Comparison of ENCODE assay signal across 8 mouse cellular contexts in the genomic region with DNA sequence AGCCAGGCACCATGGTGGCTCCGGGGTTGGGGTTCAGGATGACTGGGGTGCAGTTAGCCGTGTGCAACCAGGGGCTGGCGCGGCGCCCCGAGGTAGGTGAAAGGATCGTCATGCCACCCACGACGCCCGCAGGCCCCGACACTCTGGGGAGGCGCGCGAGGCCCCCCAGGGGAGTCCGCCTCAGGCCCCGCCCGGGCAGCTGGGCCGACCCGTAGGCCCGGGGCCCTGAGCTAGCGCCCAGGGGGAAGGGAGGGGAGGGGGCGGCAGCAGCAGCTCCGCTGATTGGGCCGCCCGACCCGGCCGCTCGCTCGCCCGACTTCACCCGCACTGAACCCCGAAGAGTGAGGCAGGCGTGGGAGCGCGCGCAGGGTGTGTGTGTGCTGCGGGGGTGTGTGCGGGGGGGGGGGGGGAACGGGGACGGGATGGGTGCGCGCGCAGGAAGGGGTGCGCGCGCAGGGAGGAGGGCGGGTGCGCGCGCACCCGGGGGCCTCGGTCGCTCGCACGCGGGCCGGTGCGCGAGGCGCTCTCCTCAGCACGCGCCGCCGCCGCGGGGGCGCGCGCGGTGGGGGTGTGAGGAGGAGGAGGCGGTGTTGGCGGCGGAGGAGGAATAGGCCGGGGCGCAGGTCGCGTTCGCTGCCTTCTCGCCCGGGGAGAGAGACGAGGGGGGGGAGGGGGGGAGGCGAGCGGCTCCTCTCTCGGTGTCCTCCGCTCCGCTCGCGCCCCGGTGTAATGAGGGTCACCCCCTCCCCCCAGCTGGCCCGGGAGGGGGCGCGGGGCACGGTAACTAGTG. TPM values are rescaled to one million over a fixed set of nuclear protein-coding genes. Genes with fewer than 3 reads are reported as not detected.
DNase-seq lines count a peak whose midpoint lies in the region; ATAC-seq lines count a peak whose summit lies in the region.

No protein-coding gene starts in this region.

- H3K4me2 ChIP-seq in lung, embryonic 16.5 days (ENCODE audit: low read depth, low read length), result peak overlapping the region; percentile 79

- peaks cover 58% of the 10 kb centered on the region for H3K4me1 ChIP-seq in hindbrain, embryonic 10.5 days (replicated peaks)
- H3K4me1 ChIP-seq in lung, embryonic 16.5 days (replicated peaks; ENCODE audit: control insufficient read depth, insufficient read depth, low read length), result peaks cover 39% of the 10 kb centered on the region

- under 1% methylated on average over 75 of the region's 93 CpGs for WGBS in hindbrain, embryonic 10.5 days
- 0% methylated on average over 27 of the region's 93 CpGs for WGBS in lung, embryonic 16.5 days

- H3K27ac ChIP-seq in hindbrain, embryonic 10.5 days, result peak overlapping the region; percentile 100
- H3K27ac ChIP-seq in lung, embryonic 16.5 days (ENCODE audit: low read length), result peak overlapping the region; percentile 99

- H3K36me3 ChIP-seq in hindbrain, embryonic 10.5 days, result peaks cover 34% of the 10 kb centered on the region
- peaks cover 5% of the 10 kb centered on the region; the same call in 1 of the 2 replicates for H3K36me3 ChIP-seq in lung, embryonic 16.5 days (ENCODE audit: control insufficient read depth, insufficient read depth, low read length)

- peak overlapping the region; percentile 96 for H3K9ac ChIP-seq in lung, embryonic 16.5 days (ENCODE audit: low read length)

- H3K4me3 ChIP-seq in hindbrain, embryonic 10.5 days, result peak overlapping the region; percentile 89
- H3K4me3 ChIP-seq in lung, embryonic 16.5 days (ENCODE audit: low read length), result peak overlapping the region; percentile 82

- DNase-seq in MEL-GATA-1-ER (ENCODE audit: extremely low read depth, low read depth), result peak; percentile 30
- DNase-seq in cerebellum, adult 9-10 months, result peak; percentile 79
- DNase-seq in hindbrain, embryonic 10.5 days (ENCODE audit: low spot score), result peak; percentile 92
- peak; percentile 89 for DNase-seq in layer of hippocampus, adult 9-11 months
- peak; percentile 89 for DNase-seq in ovary, postnatal 36 days (ENCODE audit: low spot score)
- peak; percentile 93 for DNase-seq in thymus, postnatal 14 days

- H3K9me3 ChIP-seq in hindbrain, embryonic 10.5 days, result no peaks in the 10 kb centered on the region
- no peaks in the 10 kb centered on the region for H3K9me3 ChIP-seq in lung, embryonic 16.5 days (ENCODE audit: control insufficient read depth, low read length)

- peak; percentile 44 for ATAC-seq in frontal cortex, adult (ENCODE audit: low TSS enrichment)
- peak; percentile 84 for ATAC-seq in lung, embryonic 16.5 days (ENCODE audit: low read depth)

- H3K27me3 ChIP-seq in hindbrain, embryonic 10.5 days (ENCODE audit: insufficient read depth, poor library complexity, severe bottlenecking), result no peaks in the 10 kb centered on the region
- no peaks in the 10 kb centered on the region for H3K27me3 ChIP-seq in lung, embryonic 16.5 days (ENCODE audit: control insufficient read depth, insufficient read depth, low read depth, low read length)

RNA-seq across cellular contexts. Expression of gene Nsd1, which starts 1.8 kb away (rescaled TPM):
- 69.3 and 73.9 TPM in 2 replicates for polyA plus RNA-seq in hindbrain, embryonic 10.5 days (2016; fragmentation: Nextera tagmentation; extraction: Ambion mirVana)
- 50.7 and 56.2 TPM in 2 replicates for polyA plus RNA-seq in lung, embryonic 16.5 days (2015; fragmentation: Nextera tagmentation; extraction: Ambion mirVana)

RNA-seq across cellular contexts. Expression of gene Fgfr4, which starts 59.0 kb away (rescaled TPM):
- 0.67 and 1.3 TPM in 2 replicates for polyA plus RNA-seq in hindbrain, embryonic 10.5 days (2016; fragmentation: Nextera tagmentation; extraction: Ambion mirVana)
- polyA plus RNA-seq in lung, embryonic 16.5 days (2015; fragmentation: Nextera tagmentation; extraction: Ambion mirVana), result 26.3 and 27.7 TPM in 2 replicates

Comparison
In these comparisons a context has a peak if more than half of its experiments do, and no peak if none do; other contexts are left out.
1. Peak in every context shown above with its lines: DNase-seq, ATAC-seq, H3K4me3 ChIP-seq and H3K27ac ChIP-seq.
2. DNase-seq: peak in every context shown above with its lines; median percentile 93 in thymus, postnatal 14 days; 92 in hindbrain, embryonic 10.5 days; 89 in layer of hippocampus, adult 9-11 months; 89 in ovary, postnatal 36 days; 79 in cerebellum, adult 9-10 months; 30 in MEL-GATA-1-ER.
3. RNA of gene Fgfr4, which starts 59.0 kb away (polyA plus RNA-seq): 26.3 to 27.7 TPM in lung, embryonic 16.5 days; 0.67 to 1.3 TPM in hindbrain, embryonic 10.5 days; every median in the first group is over 10 times any median in the second.